Mouse (Mus musculus): ENCODE results near the gene Acvr2b.
"Not testable (repeated sequence)": the region's sequence is repeated elsewhere in the genome, so short reads cannot be mapped to it uniquely, and the experiment has no call there.

Acvr2b gene

DNA sequence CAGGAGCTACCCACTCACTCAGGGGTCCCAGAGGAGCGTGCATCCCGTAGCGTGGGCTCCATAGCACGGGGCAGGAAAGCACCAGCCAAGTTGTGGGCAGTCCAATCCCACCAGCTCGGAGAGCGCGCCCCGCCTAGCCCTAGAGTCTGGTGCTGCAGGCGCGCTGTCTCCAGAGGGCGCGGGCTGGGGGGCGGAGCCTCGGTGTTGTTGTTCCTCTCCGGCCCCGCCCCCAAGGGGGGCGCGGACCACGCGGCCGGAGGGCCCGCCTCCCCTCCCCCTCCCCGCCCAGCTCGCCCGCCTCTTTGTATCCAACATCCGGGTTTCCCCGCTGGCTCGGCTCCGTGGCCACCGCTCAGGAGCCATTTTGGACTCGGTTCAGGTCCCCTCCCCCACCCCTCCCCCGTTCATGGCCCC is at the start of gene Acvr2b:
Gene Acvr2b (plus strand): TSS at position 318 of the 414 bp plus-strand sequence.
- DNase-seq (ENCODE audit: low spot score) = peak; percentile 92

DNA sequence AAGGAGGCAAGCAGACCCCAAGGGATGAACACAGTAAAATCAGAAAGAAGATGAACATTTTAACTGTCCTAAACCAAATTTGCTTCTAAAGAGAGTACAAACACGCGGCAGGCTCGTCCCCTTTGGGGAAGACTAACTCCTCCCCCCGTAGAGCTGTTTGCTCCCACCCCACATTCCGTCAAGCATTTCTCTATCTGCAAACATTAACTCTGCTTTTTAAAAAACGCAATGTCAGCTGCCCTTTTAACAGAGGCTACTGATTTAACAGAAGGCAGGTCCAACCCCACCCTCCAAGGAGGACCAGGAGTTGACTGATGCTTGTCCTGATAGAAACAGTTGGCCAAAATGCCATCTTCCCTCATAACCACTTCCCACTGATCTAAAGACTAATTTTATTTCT is 48.0 kb upstream of the Acvr2b start:
- DNase-seq (ENCODE audit: low spot score) = no peak

DNA sequence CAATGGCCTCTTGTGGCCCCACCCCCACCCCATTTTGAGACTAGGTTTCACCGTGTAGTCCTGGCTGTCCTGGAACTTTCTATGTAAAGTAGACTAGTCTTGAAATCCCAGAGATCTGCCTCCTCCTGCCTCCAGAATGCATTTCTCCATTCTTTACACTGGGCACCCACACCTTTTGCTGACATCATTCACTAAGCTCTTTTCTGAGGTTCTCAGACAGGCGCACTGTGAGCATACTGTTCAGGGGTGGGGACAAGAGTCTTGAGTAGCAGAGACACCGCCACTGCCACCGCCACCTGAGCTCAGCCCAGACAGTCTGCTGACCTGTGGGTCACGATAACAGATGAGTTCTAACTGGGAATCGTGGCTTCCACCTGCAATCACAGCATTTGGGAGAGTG is 46.0 kb upstream of the Acvr2b start:
- no peak for DNase-seq (ENCODE audit: low spot score)

DNA sequence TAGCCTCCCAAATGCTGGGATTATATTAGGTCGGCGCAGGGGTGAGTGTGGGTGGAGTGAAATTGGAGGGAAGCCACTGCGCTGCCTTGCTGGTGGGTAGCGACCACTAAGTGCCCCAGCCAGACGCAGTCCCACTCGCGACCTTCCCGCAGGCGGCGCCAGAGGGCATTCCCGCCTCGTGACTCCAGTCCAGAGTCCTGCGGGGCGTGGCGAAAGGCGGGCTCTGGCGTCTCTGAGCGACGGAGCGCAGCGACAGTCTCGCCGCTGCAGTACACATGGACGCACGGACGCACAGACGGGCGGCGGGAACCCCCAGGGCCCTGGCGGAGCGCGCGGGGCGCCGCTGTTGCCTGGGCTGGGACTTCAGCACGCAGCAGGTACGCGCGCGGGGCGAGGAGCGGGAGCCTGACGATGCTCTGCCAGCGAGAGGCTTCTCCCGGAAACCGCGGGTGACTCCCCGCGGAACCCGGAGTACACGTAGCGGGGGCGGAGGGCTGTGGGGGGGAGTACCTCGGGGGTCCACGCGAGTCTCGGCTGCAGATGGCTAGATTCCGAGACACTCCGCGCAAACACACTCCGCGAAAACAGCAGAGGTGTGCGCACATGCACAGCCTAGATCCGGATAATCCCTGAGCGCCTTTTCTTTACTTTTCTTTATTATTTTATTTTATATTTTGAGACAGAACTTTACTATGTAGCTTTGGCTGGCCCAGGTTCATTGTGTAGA is 44.4 kb upstream of the Acvr2b start, which contains the start of gene Xylb:
Gene Xylb (plus strand): TSS at position 51 of the 727 bp plus-strand sequence.
- peak; percentile 80 for DNase-seq (ENCODE audit: low spot score)

DNA sequence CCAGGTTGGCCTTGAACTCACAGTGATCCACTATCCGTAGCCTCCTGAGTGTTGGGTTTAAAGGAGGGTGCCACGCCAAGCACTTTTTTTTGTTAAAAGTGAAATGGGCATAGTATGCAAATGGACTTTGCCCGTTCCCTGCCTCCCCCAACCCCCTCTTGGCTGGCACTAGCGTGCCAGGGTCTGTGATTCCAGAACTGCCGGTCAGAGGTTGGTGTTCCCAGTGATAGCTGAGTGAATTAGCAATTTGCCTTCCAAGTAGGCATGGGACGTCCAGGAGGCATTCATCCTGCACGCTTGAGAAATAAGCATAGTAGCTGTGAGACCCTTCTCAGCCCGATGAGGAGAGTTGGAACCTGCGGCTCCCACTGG is 43.9 kb upstream of the Acvr2b start:
- no peak for DNase-seq (ENCODE audit: low spot score)

DNA sequence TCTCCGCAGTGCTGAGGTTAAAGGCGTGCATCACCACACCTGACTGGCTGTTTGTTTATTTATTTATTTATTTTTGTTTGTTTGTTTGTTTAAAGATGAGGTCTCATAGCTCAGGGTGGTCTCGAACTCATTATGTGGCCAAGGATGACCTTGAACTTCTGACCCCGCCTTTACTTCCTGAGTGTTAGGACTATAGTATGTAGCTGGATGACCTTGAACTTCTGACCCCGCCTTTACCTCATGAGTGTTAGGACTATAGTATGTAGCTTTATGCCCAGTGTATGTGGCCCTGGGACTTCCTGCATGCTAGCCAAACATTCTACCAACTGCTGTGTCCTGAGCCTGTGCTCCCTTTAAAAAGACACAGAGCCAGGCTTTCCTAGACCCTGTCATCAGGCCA is 40.5 kb upstream of the Acvr2b start:
- DNase-seq (ENCODE audit: low spot score) = no peak

DNA sequence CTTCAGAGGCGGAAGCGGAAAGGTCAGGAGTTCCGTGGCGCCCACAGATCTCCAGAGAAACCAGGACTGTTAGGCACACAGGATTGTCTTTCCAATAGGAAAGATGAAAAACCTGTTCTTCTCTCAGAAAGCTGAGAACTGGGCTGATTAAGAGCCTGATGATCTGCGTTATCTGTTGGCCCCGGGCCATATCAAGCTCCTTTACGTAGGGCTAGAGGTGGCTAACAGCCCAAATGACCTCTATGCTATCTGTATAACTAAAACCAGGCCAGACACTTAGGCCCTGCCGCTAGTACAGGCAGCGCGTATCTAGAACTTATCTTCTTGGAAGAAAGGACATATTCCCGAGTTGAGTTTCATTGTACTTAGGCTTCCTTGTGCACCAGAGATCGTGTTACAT is 38.7 kb upstream of the Acvr2b start:
- no peak for DNase-seq (ENCODE audit: low spot score)

DNA sequence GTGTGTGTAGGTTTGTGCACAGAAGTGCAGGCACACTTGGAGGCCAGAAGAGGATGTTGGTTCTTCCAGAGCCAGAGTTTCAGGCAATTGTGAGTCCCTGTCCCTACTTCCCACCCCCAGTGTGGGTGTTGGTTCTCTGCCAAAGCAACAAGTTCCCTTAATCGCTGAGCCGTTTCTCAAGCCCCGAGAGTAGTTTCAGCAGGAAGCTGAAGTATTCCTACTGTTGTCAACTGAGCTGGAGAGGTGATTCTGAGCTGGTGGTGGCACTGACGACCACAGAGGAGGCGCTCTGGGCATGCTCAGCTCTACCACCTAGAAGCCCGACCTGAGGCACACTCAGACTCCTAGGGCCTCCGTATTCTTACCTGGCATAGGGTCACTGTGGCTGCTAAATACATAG is 36.6 kb upstream of the Acvr2b start, which contains the start of gene Slc22a14:
Gene Slc22a14 (minus strand): TSS at position 270 of the 400 bp plus-strand sequence.
- no peak for DNase-seq (ENCODE audit: low spot score)

DNA sequence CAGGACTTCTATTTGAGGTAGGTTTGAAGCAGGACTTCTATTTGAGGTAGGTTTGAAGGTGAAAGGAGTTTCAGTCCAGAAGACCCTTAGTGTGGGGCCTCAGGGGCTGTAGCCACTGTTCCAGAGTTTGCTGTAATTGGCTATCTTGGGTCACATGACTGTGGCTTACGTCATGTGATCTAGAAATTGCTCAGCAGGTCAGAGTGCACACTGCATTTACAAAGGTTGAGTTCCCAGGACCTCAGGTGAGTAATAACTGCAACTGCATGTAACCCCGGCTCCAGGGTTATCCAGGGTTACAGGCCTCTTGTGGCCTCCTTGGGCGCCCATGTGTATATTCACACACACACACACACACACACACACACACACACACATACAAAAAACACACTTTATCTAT is 33.6 kb upstream of the Acvr2b start:
- DNase-seq (ENCODE audit: low spot score) = no peak

DNA sequence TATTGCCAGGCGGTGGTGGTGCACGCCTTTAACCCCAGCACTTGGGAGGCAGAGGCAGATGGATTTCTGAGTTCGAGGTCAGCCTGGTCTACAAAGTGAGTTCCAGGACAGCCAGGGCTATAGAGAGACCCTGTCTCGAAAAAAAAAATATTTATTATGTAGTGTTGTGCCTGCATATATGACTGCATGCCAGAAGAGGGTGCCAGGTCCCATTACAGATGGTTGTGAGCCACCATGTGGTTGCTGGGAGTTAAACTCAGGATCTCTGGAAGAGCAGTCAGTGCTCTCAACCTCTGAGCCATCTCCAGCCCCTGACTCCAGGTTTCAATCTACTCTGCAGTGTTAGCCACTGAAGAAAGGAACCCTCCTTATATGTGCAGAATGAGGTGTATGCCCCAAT is 31.1 kb upstream of the Acvr2b start:
- not testable (repeated sequence) for DNase-seq (ENCODE audit: low spot score)

DNA sequence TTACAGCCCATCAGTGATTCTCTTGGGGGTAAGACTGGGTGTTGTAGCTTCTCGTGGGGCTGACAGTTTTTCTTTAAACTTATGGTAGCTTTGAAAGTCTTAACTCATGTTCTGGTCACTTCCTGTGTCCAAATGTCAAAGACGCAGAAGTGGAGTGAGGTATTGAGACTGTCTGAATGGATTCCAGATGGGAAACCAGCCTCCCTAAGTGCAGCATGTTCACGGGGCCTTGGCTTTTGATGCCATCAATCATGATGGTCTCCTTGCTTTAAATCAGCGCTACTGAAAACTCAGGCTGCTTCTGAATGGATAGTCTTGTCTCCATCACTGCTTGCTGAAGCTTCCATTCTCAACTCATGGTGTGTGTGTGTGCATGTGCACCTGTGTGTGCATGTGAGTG is 30.7 kb upstream of the Acvr2b start:
- DNase-seq (ENCODE audit: low spot score) = no peak

DNA sequence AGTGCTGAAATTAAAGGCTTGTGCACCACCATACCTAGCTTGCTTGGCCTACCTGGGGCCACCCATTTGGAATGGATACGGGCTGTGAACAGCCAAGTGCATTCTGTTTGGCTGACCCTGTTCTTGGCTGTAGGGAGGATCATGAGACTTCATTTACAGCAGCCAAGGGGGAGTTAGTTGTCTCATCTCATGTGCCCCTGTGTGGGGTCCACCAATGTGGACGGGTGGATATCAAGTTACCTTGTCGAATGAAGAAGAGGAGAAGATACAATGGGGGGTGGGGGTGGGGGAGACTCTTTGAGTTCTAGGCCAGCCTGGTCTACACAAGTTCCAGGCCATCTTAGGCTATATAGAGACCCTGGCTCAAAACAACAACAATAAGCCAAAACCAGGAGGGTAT is 26.9 kb upstream of the Acvr2b start:
- no peak for DNase-seq (ENCODE audit: low spot score)

DNA sequence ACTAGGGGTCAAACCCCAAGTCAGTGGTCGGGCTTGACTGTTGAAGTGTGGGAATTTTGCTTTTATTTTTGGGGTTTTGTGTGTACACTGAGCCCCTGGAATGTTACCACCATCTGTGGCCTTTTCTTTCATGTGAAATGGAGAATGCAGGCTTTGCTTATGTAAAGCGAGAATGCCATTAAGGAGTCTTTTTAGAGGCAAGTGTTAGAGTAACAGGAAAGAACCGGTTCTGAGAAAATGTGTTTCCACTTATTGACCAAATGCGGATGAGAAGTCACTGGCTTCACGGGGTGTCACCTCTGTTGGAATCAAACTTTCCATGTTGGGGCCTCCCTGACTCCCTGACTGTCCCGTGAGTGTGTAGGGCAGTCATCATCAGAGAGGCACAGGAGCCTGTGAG is 26.4 kb upstream of the Acvr2b start:
- DNase-seq (ENCODE audit: low spot score) = no peak

DNA sequence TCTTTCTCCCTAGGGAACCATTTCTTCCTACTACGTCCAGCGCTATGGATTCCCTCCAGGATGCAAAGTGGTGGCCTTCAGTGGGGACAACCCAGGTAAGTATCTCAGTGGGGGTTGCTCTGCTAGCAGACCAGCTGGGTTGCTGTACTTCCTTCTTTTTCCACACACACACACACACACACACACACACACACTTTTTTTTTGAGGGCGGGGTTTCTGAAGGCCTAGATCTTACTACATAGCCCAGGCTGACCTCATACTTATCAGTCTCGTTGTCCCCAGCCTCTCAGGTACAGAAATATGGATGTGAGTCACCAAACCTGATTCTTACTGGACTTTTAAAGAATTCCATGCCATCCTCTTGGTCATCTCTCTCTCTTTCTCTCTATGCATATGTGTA is 23.7 kb upstream of the Acvr2b start:
- DNase-seq (ENCODE audit: low spot score) = no peak

DNA sequence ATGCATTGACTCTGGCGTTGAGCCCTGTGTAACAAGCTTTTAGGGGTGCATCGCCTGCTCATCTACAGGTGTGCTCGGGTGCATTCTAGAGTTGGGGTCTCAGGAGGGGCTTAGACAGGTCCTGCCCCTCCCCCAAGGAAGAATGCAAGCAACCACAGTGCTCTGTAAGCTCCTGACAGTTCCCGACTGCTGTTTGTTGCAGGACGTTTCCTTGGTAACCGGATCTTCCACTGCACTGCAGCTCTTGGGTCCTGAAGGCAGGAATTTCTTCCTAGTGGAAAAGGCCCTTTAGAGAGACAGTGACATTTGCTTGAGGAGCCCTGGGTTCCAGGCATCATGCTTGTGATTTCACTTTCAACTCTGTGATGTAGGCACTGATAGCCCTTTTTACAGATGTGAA is 19.3 kb upstream of the Acvr2b start:
- no peak for DNase-seq (ENCODE audit: low spot score)

DNA sequence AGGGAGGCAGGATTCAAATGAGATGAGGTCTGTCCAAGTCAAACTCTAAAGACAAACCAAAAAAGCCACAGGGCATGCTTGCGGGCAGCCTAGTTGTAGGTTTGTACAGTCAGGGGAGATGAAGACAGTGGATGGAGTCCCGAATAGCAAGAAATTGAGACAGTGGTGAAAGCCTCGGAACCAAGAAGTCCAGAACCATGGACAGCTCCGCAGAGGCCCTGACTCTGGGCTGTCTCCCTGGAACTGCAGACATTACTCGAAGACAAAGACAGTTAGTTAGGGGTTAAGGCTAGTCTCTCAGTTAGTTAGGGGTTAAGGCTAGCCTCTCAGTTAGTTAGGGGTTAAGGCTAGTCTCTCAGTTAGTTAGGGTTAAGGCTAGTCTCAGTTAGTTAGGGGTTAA is 13.0 kb upstream of the Acvr2b start:
- no peak for DNase-seq (ENCODE audit: low spot score)

DNA sequence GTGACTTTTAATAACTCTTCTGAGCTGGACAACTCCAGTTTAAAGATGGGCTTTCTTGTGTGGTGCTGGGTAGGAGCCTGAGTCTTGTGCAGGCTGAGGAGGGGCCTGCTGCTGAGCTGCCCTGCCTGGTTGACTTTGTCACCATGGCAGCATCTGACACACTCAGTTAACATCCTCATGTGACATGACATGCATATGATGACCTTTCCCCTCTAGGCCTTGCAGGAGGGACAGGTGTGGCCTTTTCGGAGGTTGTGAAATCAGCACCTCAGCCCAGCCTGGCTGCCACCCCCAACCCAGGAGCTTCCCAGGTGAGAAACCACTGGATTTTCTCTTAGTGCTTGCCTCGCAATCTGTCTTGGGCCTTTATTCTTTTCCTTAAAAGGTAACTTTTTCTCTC is 11.7 kb upstream of the Acvr2b start:
- DNase-seq (ENCODE audit: low spot score) = no peak

DNA sequence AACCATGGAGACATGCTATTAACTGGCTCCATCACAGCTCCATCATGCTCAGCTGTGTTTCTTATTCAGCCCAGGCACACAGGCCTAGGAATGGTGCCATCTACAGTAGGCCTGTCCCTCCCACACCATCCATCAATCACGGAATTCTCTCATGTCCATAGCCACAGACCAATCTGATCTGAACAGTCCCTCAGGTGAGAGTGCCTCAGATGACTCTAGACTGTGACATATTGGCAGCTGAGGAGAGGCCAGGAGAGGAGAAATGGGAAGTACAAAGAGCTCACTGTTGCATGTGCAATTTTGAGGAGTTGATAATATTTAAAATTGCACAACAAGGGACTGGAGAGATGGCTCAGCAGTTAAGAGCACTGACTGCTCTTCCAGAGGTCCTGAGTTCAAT is 7.1 kb upstream of the Acvr2b start:
- no peak for DNase-seq (ENCODE audit: low spot score)

DNA sequence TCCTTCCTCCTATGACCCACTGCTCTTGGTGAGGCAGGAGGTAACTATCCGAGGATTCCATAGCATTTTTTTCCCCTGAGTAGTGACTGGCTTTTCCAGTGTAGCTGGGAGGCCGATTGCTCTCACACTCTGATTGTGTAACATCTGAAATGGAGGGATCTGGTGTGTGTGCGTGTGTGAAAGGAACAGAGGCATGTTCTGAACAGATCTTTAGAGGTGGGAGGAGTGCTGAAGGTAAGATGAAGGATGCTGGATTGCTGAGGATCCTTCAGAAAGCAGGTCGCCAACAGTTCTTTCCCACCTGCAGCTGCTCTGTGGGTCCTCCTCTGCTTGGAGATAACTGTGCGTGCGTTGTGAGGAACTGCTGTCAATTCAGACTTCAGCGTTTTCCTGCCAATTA is 567 bp upstream of the Acvr2b start:
- DNase-seq (ENCODE audit: low spot score) = no peak

DNA sequence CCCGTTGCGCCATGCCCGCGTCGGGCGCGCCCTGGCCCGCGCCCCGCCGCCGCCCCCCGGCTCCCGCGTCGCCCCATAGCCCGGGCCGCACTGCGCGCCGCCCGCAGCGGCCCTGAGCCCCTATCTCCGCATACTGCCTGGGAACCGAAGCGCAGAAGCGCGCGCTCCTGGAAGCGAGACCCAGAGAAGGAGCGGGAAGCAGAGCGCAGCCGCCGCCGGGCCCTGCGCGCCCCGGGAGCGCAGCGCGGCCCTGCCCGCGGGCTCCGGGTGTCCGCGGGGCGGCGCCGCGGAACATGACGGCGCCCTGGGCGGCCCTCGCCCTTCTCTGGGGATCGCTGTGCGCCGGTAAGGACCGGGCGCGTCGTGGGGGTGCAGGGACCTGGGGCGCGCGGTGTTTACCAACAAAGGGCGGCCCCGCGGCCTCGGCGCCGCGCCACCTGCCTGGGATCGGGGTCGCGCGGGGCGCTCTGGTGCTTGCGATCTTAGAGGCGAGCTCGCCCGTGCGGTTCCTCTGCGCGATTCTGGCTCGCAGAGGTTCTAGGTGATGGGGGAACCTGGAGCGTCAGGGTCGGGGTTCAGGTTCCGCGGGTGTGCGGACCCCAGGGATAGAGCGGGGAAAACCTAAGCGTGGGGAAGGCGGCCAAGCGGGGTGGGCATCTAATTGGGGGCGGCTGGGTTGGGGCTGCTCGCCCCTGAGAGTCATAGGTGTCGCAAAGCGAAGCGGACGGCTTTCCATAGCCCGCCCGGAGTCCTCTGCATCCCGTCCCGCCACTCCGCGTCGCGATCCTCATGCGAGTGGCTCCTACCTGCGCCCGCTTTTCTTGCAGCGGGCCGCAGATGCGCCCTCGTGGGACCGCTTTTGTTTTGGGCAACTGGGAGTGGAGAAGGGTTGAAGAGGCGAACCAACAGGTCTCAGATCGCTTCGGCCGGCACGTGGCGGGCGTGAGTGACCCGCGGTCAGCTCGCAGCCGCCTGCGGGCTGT is 626 bp downstream of the Acvr2b start:
- DNase-seq (ENCODE audit: low spot score) = peak; percentile 29

DNA sequence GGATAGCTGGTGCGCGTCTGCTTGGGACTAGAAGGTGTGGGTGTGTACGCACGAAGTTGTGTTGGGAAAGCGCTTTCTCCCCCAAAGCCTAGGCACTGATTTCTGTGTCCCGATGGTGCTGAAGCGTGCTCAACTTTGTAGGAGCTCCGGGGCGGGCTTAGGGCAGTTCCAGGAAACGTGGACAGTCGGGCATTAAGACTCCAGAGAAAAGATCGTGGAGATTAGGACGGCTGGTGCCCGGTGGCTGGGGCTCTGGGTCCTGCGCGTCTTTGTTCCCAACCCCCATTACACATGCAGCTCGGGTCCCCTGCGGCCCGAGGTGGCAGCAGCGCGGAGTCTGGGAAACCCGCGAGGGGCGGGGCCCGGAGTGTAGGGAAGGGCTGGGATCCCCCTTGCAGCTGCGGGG is 1.3 kb downstream of the Acvr2b start:
- peak; percentile 15 for DNase-seq (ENCODE audit: low spot score)

DNA sequence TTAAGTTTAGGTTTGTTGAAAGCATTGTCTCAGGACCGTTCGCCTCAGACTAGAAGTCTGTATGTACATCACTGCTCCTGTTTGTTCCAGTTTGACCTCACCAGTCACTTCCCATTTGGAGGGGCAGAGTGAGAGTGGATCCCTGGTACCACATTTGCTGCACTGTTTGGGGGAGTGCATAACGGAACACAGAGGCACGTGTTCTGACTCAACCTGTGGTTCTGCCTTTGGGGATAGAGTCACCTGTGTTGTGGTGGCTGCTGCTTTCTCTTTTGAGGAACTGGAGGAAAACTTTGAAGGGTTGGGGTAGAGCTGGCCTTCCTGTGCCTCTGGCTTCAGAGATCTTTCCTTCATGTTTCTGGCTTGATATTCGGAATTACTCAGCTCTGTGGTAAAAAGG is 2.2 kb downstream of the Acvr2b start:
- no peak for DNase-seq (ENCODE audit: low spot score)

DNA sequence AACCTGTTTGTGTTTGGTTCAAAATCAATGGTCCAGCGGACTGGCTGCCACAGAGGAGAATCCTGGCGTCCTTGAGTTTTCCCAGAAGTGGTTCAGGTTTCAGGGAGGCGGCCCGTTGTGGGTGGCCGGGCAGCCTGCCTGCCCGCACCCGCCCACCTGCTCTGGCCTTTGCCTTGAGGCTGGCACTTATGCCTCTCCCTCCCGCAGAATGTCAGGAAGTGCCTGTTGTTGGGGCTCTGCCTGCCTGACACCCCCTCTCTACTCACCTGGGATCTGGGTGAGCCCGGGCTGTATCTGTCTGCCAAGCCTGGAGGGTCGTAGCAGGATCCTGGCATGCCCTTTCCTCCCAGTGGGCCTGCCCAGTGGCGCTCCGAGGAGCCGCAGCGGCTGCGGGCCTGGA is 6.0 kb downstream of the Acvr2b start:
- peak; percentile 20 for DNase-seq (ENCODE audit: low spot score)
